ENCODE assay signal across 8 mouse cellular contexts in the genomic region with DNA sequence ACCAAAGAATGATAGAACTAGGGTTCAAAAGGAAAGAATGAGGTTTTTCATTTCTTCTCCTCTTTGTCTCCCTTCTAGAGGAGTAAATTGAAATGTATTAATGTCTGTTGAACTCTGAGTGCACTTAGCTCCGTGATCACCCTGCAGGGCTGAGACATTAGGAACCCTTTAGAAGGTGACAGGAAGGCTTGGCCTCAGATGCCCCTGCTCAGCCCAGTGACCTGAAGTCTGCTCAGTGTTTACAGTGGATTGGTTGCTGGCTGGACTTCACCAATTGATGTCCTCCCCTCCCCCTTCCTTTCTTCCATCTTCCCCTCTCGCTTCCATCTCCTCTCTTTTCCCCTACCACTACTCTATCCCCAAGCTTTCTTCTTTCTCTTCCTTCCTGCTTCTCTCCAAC.
DNase-seq lines count a peak whose midpoint lies in the region; ATAC-seq and TF ChIP-seq lines count a peak whose summit lies in the region.

No protein-coding gene starts in this region.

- TF ChIP-seq CTCF in gastrocnemius, adult 2 months (IDR thresholded peaks at IDR 0.05), result no peak

- H3K27ac ChIP-seq in gastrocnemius, adult 2 months, result no peak overlapping the region
- no peak overlapping the region for H3K27ac ChIP-seq in forebrain, embryonic 14.5 days (ENCODE audit: low read depth, low read length)
- no peak overlapping the region for H3K27ac ChIP-seq in midbrain, embryonic 12.5 days (replicated peaks)

- peak overlapping the region; percentile 59 for H3K4me2 ChIP-seq in forebrain, embryonic 14.5 days (ENCODE audit: low read length)
- peak overlapping the region; percentile 64 for H3K4me2 ChIP-seq in midbrain, embryonic 12.5 days (replicated peaks)

- H3K36me3 ChIP-seq in forebrain, embryonic 14.5 days (ENCODE audit: control insufficient read depth, insufficient read depth, low read length), result no peaks in the 10 kb centered on the region
- no peaks in the 10 kb centered on the region for H3K36me3 ChIP-seq in midbrain, embryonic 12.5 days

- H3K9ac ChIP-seq in forebrain, embryonic 14.5 days (ENCODE audit: low read length), result no peak overlapping the region
- no peak overlapping the region for H3K9ac ChIP-seq in midbrain, embryonic 12.5 days (replicated peaks)

- intact Hi-C loops in gastrocnemius, adult 2 months (cut with DNase I), result no loop called here
- intact Hi-C loops in gastrocnemius, postnatal 36 days (cut with DNase I), result no loop called here

- WGBS in forebrain, embryonic 14.5 days, result 4% methylated on average over 2 of the region's 2 CpGs
- WGBS in midbrain, embryonic 12.5 days, result 0% methylated on average over 2 of the region's 2 CpGs

- peak; percentile 54; the same call in 1 of the 2 replicates for ATAC-seq in forebrain, embryonic 14.5 days
- peak; percentile 31; the same call in 1 of the 2 replicates for ATAC-seq in midbrain, embryonic 12.5 days (ENCODE audit: low FRiP score, low read depth)
- ATAC-seq in inflammation-experienced regulatory T-cells, adult 6 months, result no peak

- peak overlapping the region; percentile 7; the same call in 1 of the 2 replicates for H3K4me3 ChIP-seq in gastrocnemius, adult 2 months
- peak overlapping the region; percentile 32 for H3K4me3 ChIP-seq in forebrain, embryonic 14.5 days (ENCODE audit: low read depth, low read length)
- peak overlapping the region; percentile 40 for H3K4me3 ChIP-seq in midbrain, embryonic 12.5 days

- DNase-seq in gastrocnemius, adult 2 months, result no peak
- DNase-seq in gastrocnemius, postnatal 36 days, result no peak
- peak; percentile 11 to 15 for DNase-seq in cerebellum, adult 18-20 months
- DNase-seq in forebrain, embryonic 14.5 days (ENCODE audit: low spot score), result peak; percentile 27
- DNase-seq in gastrocnemius, postnatal 4 days (ENCODE audit: low spot score in 2 of 2), result no peak
- DNase-seq in right cerebral cortex, adult 2 months (ENCODE audit: low spot score in 2 of 2), result no peak

- no peaks in the 10 kb centered on the region for H3K27me3 ChIP-seq in forebrain, embryonic 14.5 days (replicated peaks; ENCODE audit: control insufficient read depth, insufficient read depth, low read length)
- H3K27me3 ChIP-seq in midbrain, embryonic 12.5 days, result peaks cover 15% of the 10 kb centered on the region

- H3K4me1 ChIP-seq in forebrain, embryonic 14.5 days (ENCODE audit: control insufficient read depth, insufficient read depth, low read length), result peaks cover 9% of the 10 kb centered on the region; the same call in 1 of the 2 replicates
- peaks cover 19% of the 10 kb centered on the region for H3K4me1 ChIP-seq in midbrain, embryonic 12.5 days

- H3K9me3 ChIP-seq in forebrain, embryonic 14.5 days (replicated peaks; ENCODE audit: control insufficient read depth, low read length), result no peaks in the 10 kb centered on the region
- H3K9me3 ChIP-seq in midbrain, embryonic 12.5 days, result no peaks in the 10 kb centered on the region

Comparison
In these comparisons a context has a peak if more than half of its experiments do, and no peak if none do; other contexts are left out.
1. DNase-seq: peak in cerebellum, adult 18-20 months (2 of 2) and forebrain, embryonic 14.5 days (single experiment); none in gastrocnemius, adult 2 months (single experiment), gastrocnemius, postnatal 36 days (0 of 2), gastrocnemius, postnatal 4 days (0 of 2) and right cerebral cortex, adult 2 months (0 of 2).
2. Peak in every context shown above with its lines, with median percentiles within 50 percentile points of each other: H3K4me3 ChIP-seq.